Mouse (Mus musculus) bone marrow macrophage, adult 2 months (primary cell): ENCODE measurements around the gene Fam50a.

Experiments
- CTCF ChIP-seq: IDR thresholded peaks from 2 replicates; pipeline ENCODE4 v1.5.1; 2012; ENCODE audit warnings: low read depth, mild to moderate bottlenecking, low read length, moderate library complexity
- POLR2A ChIP-seq: IDR thresholded peaks from 2 replicates; pipeline ENCODE4 v1.6.1; 2012; ENCODE audit warnings: mild to moderate bottlenecking, low read depth, low read length, borderline replicate concordance

GRCm38 (mm10) chrX:74298348-74298747 lies 14.5 kb upstream of the Fam50a start:
- TF ChIP-seq CTCF, result no peak
- TF ChIP-seq POLR2A, result no peak
